Mouse (Mus musculus): Measurements from ENCODE around the gene Cbfa2t2. TPM values are rescaled to one million over a fixed set of nuclear protein-coding genes. Genes with fewer than 3 reads are reported as not detected.

The Cbfa2t2 gene
- polyA plus RNA-seq, 1 experiment, result 1.2 TPM

DNA sequence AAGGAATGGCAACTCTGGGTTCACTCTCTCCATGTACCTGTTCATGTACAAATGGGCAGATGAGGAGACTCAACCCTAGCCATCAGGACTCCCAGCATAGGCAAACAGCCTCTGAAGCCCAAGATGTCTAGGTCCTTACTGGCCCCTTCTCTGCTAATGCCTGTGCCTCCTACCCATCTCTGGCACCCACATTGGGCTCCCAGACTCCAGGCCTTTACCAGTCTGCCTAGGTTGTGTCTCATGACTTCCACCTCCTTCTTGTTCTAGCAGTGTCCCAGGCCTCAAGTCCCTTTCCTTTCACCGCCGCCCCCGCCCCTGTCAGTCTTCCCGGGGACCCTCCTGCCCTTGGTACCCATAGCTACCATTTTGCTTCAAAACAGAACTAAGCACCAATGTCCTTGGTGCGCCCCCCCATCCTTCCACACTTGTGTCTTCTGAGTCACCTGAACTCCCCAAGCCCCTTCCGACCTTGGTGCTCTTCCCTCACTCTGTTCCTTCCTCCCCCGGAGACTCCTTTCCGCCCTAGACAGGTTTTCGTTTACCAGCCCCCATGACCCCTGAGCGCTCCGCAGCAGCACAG, 29.1 kb upstream of the Cbfa2t2 start:
- peaks cover 62% of the 10 kb centered on the region for H3K27me3 ChIP-seq (replicated peaks)
- peak overlapping the region; percentile 93 for H3K4me3 ChIP-seq (replicated peaks)
- TF ChIP-seq FLI1 (IDR thresholded peaks at IDR 0.05; ENCODE audit: low read length) (no peak), GATA1 (IDR thresholded peaks at IDR 0.05; ENCODE audit: borderline replicate concordance, low read length) (no peak)
- 0 out of 2 replicates have a peak, but pooled peaks cover 5% of the 10 kb centered on the region for H3K9me3 ChIP-seq
- H3K36me3 ChIP-seq (replicated peaks; ENCODE audit: low read length), result no peaks in the 10 kb centered on the region
- H3K4me1 ChIP-seq, result peaks cover 27% of the 10 kb centered on the region

GRCm38 (mm10) chr2:154407643-154408445, 28.4 kb upstream of the Cbfa2t2 start, which contains the start of gene Snta1:
Gene Snta1, minus strand, starts transcription at chr2:154408099.
- H3K4me1 ChIP-seq, result peaks cover 27% of the 10 kb centered on the region

DNA sequence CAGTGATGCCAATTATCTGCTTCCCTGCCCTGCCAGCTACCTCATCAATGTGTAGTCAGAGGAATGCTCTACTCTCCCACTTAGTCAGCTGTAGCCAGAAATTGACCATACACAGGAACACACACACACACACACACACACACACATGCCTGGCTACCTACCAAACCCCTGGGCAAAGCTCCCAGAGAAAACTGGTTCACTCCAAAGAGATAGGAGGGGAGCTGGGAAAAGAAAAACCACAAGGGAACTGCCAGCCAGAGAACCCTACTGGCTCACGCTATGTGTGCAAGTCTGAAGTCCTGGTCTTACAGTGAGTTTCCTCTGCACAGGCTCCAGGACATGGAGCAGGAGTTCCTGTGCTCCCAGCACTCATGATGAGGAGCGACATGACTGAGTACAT, 25.9 kb upstream of the Cbfa2t2 start:
- Histone ChIP-seq H3K4me3 (replicated peaks) (peak overlapping the region; percentile 57), H3K4me1 (peaks cover 27% of the 10 kb centered on the region), H3K36me3 (replicated peaks; ENCODE audit: low read length) (no peaks in the 10 kb centered on the region), H3K9me3 (0 out of 2 replicates have a peak, but pooled peaks cover 5% of the 10 kb centered on the region), H3K27me3 (replicated peaks) (peaks cover 44% of the 10 kb centered on the region)
- TF ChIP-seq FLI1 (IDR thresholded peaks at IDR 0.05; ENCODE audit: low read length), result no peak
- no peak for TF ChIP-seq GATA1 (IDR thresholded peaks at IDR 0.05; ENCODE audit: borderline replicate concordance, low read length)

More at GRCm38 (mm10) chr2:154407643-154408445, 28.4 kb upstream of the Cbfa2t2 start, which contains the start of gene Snta1:
- Histone ChIP-seq H3K27me3 (replicated peaks) (peaks cover 60% of the 10 kb centered on the region), H3K4me3 (replicated peaks) (peak within 1 kb of the TSS; percentile 93), H3K9me3 (0 out of 2 replicates have a peak, but pooled peaks cover 5% of the 10 kb centered on the region), H3K36me3 (replicated peaks; ENCODE audit: low read length) (no peaks in the 10 kb centered on the region)
- no peak for TF ChIP-seq GATA1 (IDR thresholded peaks at IDR 0.05; ENCODE audit: borderline replicate concordance, low read length)
- TF ChIP-seq FLI1 (IDR thresholded peaks at IDR 0.05; ENCODE audit: low read length), result no peak

DNA sequence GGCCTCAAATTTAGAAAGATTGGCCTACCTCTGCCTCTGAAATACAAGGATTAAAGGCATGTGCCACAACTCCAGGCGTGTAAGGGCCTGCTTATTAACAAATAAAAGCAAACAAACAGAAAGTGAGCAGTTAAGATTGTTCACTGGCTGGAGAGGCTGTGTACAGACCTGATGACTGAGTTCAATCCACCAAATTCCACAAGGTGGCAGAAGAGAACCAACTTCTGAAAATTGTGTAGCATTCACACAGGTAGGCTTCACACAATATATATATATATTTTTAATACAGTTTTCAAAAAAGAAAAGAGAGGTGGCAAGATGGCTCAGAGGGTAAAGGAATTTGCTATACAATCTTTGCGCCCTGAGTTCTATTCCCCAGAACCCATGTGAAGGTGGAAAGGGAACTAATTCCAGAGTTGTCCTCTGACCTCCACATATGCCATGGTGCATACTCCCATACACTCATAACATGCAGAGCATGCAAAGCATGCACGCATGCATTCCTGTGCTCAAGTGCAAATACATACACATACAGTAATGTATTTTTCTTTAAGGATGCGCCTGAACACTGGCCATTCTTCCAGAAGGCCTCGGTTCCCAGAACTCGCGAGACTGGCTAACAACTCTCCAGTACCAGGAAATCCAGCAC, 24.1 kb upstream of the Cbfa2t2 start:
- H3K27me3 ChIP-seq (replicated peaks), result peaks cover 28% of the 10 kb centered on the region
- H3K4me3 ChIP-seq (replicated peaks), result no peak overlapping the region
- TF ChIP-seq GATA1 (IDR thresholded peaks at IDR 0.05; ENCODE audit: borderline replicate concordance, low read length), result no peak
- TF ChIP-seq FLI1 (IDR thresholded peaks at IDR 0.05; ENCODE audit: low read length), result no peak
- 0 out of 2 replicates have a peak, but pooled peaks cover 2% of the 10 kb centered on the region for H3K9me3 ChIP-seq
- H3K4me1 ChIP-seq, result peaks cover 24% of the 10 kb centered on the region
- no peaks in the 10 kb centered on the region for H3K36me3 ChIP-seq (replicated peaks; ENCODE audit: low read length)

DNA sequence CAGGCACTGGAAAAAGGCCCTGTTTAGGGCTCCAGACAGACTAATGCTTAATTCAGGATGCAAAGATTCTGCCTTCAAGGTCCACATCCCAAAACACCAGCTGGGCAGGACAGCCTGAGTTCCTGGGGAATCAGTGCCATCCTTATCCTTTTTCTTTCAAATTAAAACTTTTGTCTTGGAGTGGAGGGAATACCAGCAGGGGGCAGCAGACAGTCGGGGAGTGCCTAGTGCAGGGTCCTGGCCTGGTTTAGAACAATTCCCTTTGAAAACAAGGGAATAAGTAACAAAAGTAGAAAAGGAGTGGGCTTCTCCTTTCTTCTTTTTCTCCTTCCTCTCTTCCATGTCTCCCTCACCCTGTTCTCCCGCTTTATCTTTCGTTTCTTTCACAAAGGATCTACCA, 19.2 kb upstream of the Cbfa2t2 start:
- H3K27me3 ChIP-seq (replicated peaks), result peaks cover 10% of the 10 kb centered on the region
- TF ChIP-seq GATA1 (IDR thresholded peaks at IDR 0.05; ENCODE audit: borderline replicate concordance, low read length) (no peak), FLI1 (IDR thresholded peaks at IDR 0.05; ENCODE audit: low read length) (no peak)
- H3K9me3 ChIP-seq, result no peaks in the 10 kb centered on the region
- no peak overlapping the region for H3K4me3 ChIP-seq (replicated peaks)
- peaks cover 5% of the 10 kb centered on the region for H3K4me1 ChIP-seq
- no peaks in the 10 kb centered on the region for H3K36me3 ChIP-seq (replicated peaks; ENCODE audit: low read length)

DNA sequence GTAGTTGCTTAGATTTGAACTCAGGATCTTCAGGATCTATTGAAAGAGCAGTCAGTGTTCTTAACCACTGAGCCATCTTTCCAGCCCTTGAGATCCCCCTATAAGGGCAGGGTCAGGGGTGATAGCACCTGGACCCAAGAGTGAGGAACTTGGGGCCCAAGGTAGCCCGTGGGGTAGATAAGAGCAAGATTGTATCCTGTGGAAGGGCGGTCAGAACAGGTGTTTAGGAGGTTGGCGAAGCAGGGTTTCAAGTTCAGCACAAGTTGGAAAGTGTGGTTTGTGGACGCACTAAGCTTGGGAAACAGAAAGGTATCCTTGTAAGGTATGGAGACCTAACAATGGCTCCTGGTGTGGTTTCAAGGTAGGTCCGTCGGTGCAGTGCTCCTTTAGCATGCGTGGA, 18.3 kb upstream of the Cbfa2t2 start:
- TF ChIP-seq FLI1 (IDR thresholded peaks at IDR 0.05; ENCODE audit: low read length), result no peak
- TF ChIP-seq GATA1 (IDR thresholded peaks at IDR 0.05; ENCODE audit: borderline replicate concordance, low read length), result no peak
- peaks cover 15% of the 10 kb centered on the region for H3K27me3 ChIP-seq (replicated peaks)
- no peaks in the 10 kb centered on the region for H3K9me3 ChIP-seq
- no peak overlapping the region for H3K4me3 ChIP-seq (replicated peaks)
- H3K4me1 ChIP-seq, result peaks cover 5% of the 10 kb centered on the region
- H3K36me3 ChIP-seq (replicated peaks; ENCODE audit: low read length), result no peaks in the 10 kb centered on the region

GRCm38 (mm10) chr2:154419631-154420515, 16.4 kb upstream of the Cbfa2t2 start:
- H3K27me3 ChIP-seq (replicated peaks), result peaks cover 15% of the 10 kb centered on the region
- TF ChIP-seq GATA1 (IDR thresholded peaks at IDR 0.05; ENCODE audit: borderline replicate concordance, low read length) (no peak), FLI1 (IDR thresholded peaks at IDR 0.05; ENCODE audit: low read length) (no peak)

GRCm38 (mm10) chr2:154420942-154421731, 15.1 kb upstream of the Cbfa2t2 start:
- no peak for TF ChIP-seq GATA1 (IDR thresholded peaks at IDR 0.05; ENCODE audit: borderline replicate concordance, low read length)
- TF ChIP-seq FLI1 (IDR thresholded peaks at IDR 0.05; ENCODE audit: low read length), result no peak
- H3K36me3 ChIP-seq (replicated peaks; ENCODE audit: low read length), result no peaks in the 10 kb centered on the region
- 0 out of 2 replicates have a peak, but pooled peaks cover 4% of the 10 kb centered on the region for H3K9me3 ChIP-seq
- H3K4me1 ChIP-seq, result peaks cover 5% of the 10 kb centered on the region
- peaks cover 15% of the 10 kb centered on the region for H3K27me3 ChIP-seq (replicated peaks)
- no peak overlapping the region for H3K4me3 ChIP-seq (replicated peaks)

More at GRCm38 (mm10) chr2:154419631-154420515, 16.4 kb upstream of the Cbfa2t2 start:
- Histone ChIP-seq H3K4me3 (replicated peaks) (no peak overlapping the region), H3K36me3 (replicated peaks; ENCODE audit: low read length) (no peaks in the 10 kb centered on the region), H3K4me1 (peaks cover 5% of the 10 kb centered on the region), H3K9me3 (no peaks in the 10 kb centered on the region)
